Mouse (Mus musculus): ENCODE results near the gene Cacybp.

The Cacybp gene

DNA sequence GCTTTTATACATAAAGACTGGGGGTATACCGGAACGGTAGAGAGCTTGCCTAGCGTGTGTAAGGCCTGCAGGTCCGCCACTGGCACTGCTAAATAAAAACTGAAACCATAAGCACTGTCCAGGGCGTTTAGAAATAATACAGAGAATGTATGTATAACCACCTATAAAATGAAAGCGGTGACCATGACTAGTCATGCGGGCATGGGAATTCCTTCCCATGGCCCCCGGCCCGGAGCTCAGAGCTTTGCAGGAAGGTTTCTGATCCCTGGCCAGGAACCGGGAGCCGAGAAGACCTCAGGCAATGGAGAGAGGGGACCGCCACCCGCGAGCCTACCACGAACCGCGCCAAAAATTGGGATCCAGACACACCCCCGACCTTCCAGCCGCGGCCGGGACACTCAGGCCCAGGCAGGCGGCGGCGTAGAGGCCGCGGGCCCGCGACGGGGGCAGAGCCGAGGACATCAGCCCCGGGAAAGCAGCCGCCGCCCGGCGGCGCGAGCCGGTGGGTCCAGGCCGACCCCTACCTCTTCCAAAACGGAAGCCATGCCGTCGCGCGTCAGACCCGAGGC, 468 bp downstream of the Cacybp start:
- DNase-seq = no peak

- no peak for DNase-seq
These were observed 1.0 kb downstream of the Cacybp start for GRCm38 (mm10) chr1:160211597-160212122.

- DNase-seq = no peak
These were observed 2.1 kb downstream of the Cacybp start for GRCm38 (mm10) chr1:160210566-160210965.

DNA sequence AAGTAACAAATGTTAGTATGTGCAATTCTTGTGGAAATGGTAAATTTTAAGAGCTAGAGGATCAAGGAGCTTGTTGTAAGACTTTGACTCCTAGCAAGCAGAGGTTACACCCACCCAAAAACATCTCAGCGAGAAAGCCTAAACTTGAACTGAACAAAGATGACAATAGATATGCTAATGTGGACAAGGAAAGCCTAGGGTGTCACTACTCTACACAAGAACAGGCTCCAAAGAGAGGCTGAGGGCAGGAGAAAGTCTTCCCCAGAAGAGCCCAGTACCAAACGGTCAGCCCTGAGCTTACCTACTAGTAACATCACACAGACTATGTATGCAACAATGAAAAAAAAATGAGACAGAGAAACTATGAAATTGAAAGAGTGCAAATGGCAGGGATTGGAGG, 2.8 kb downstream of the Cacybp start:
- DNase-seq = no peak

- DNase-seq = no peak
These were observed 7.2 kb downstream of the Cacybp start for GRCm38 (mm10) chr1:160205486-160205885.

DNA sequence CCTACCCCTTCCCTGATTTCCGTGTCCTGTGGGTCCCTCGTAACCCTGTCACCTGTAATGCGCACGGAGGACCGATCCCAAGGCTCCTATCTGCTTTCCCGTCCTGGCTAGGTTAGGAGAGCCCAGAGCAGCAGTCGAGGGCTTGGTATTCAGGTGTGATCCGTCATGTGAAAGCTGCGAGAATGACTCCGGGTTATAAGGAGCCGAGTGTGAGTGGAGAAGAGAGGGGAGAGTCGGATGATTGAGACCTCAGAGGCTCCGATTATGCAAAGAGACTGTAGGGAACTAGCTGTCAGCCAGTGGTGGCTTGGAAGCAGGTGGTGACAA, 17.4 kb downstream of the Cacybp start:
- DNase-seq = no peak

DNA sequence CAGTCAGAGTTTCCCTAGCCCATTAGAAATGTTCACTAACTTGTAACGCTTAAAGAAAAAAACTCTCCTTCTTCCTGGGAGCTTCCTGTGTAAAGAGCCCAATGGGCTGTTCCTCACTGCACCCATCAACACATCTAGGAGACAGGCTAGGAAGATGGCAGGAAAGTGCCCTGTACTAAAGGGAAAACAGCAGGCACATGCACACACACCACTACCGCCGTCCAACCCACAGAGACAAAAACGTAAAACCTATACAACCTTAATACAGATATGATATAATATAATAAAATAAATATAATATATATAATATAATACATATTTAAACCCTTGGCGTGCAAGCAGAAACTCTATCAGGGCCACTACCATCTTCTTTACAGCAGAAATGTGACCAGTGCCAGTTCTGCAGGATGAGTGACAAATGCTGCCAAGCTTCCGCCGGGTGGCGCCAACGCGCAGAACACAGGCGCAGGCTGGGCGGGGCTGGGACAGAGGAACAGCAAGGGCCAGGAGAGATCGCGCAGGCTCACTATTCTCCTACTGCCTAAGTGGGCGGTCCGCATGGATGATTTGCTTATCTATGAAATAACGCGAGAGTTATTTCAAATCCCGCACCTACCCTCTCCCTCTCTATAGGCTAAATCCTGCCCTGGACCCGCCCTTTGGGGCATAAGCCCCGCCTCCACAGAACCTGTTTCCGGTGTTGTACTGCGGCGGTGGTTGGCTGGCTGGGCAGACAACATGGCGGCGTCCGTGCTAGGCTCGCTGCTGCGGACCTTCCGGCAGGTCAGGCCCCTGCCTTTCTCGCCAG, 17.9 kb downstream of the Cacybp start, which contains the start of gene Mrps14:
Gene Mrps14 (plus strand): TSS at position 687 of the 808 bp plus-strand sequence.
- DNase-seq = peak; percentile 97

DNA sequence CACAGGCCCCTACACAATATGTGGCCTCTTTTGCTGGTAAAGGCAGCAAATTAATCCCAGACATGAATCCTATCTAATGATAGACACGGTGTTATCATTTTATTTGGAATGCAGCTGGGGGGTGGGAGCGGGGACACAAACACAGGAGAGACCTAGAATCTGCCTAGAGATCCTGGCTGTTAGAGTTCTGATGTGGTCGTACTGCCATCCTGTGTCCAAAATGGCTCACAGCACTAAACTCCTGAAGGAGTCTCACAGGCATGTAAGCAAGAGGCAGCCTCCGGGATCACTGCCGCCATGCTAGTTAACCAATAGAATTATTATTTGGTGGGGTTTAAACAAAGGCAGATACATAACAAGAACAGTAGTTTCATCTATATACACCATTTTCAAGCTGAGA, 28.2 kb downstream of the Cacybp start:
- DNase-seq = peak; percentile 46

DNA sequence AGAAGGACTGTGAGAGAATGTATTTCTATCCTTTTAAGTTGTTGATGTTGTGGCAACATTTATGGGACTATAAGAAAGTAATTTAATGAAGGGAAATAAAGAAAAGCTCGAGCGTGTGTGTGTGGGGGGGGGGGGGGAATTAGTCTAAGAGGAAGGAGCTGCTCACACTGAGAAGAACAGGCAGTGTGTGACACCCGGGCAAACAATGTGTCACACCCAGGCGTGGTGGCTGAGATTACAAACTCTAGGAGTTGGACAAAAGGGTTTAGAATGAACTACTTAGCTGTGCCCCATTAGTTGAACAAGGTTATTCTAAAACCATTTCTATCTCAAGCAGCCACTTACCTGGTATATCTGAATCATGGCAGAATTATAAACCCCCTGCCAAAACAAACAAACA, 31.5 kb downstream of the Cacybp start:
- DNase-seq = no peak

DNA sequence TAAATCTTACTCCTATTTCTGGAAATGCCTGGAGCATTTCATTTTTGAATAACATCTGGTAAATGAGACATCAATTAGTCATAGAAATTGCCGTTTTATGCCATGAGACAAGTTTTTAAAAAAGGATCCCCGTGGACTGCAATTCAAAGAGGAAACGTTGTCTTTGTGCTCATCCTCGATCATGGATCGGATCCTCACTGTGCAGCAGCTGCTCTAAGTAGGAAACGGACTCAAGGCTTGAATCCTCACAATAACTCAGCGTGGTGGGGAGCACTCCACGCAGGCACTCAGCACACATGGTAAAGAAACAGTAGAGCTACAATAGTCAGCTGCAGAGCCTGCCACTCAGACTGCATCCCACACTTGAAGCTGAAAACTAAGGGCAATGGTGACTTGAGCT, 35.8 kb downstream of the Cacybp start:
- DNase-seq = no peak

GRCm38 (mm10) chr1:160166600-160166999, 46.1 kb downstream of the Cacybp start:
- no peak for DNase-seq

GRCm38 (mm10) chr1:160158190-160158589, 54.5 kb downstream of the Cacybp start:
- no peak for DNase-seq

- DNase-seq = no peak
These were observed 59.2 kb downstream of the Cacybp start, which contains the start of gene Tnn for GRCm38 (mm10) chr1:160153480-160153879. Tnn (minus strand) TSS chr1:160153580.

Data from right cerebral cortex, postnatal 25 days (tissue).